Mouse (Mus musculus) neural tube, embryonic 11.5 days (tissue): ENCODE results near the gene Zfp143. TPM values are rescaled to one million over a fixed set of nuclear protein-coding genes. Genes with fewer than 3 reads are reported as not detected.

Experiments used
- ATAC-seq: fragments of 200-750 bp; cut with Nextera tagmentation; 2 replicates; pipeline ENCODE4 v1.8.0; 2017; ENCODE audit warnings: moderate number of reproducible peaks, mild to moderate bottlenecking, moderate TSS enrichment, moderate library complexity; ENCODE audit not compliant: insufficient read depth, low FRiP score, low TSS enrichment
- DNase-seq: peaks from one replicate; pipeline ENCODE4 v3.0.0-alpha.2; 2015; ENCODE audit warnings: low spot score
- H3K27ac ChIP-seq: fragments of 300-500 bp; sonication (generic); 2 replicates; pipeline ENCODE4 v1.5.1; 2014; ENCODE audit warnings: low read depth, mild to moderate bottlenecking, low read length
- H3K27me3 ChIP-seq: fragments of 300-500 bp; sonication (generic); 2 replicates; pipeline ENCODE4 v1.6.1; 2014; ENCODE audit warnings: mild to moderate bottlenecking, low read length, mixed read lengths; ENCODE audit not compliant: control insufficient read depth, insufficient read depth
- H3K36me3 ChIP-seq: fragments of 300-500 bp; sonication (generic); 2 replicates; pipeline ENCODE4 v1.6.1; 2014; ENCODE audit warnings: mild to moderate bottlenecking, low read length, moderate library complexity, mixed read lengths; ENCODE audit not compliant: control insufficient read depth, insufficient read depth
- H3K4me1 ChIP-seq: fragments of 300-500 bp; sonication (generic); 2 replicates; pipeline ENCODE4 v1.6.1; 2014; ENCODE audit warnings: low read length, mixed read lengths; ENCODE audit not compliant: control insufficient read depth, insufficient read depth
- H3K4me2 ChIP-seq: fragments of 300-500 bp; sonication (generic); 2 replicates; pipeline ENCODE4 v1.6.1; 2014; ENCODE audit warnings: low read depth, mild to moderate bottlenecking, moderate library complexity
- H3K4me3 ChIP-seq: fragments of 300-500 bp; sonication (generic); 2 replicates; pipeline ENCODE4 v1.5.1; 2014; ENCODE audit warnings: low read depth, low read length
- H3K9ac ChIP-seq: fragments of 300-500 bp; sonication (generic); 2 replicates; pipeline ENCODE4 v1.6.1; 2014; ENCODE audit warnings: mild to moderate bottlenecking, low read length
- H3K9me3 ChIP-seq: fragments of 300-500 bp; sonication (generic); 2 replicates; pipeline ENCODE4 v1.6.1; 2016; ENCODE audit warnings: low read length; ENCODE audit not compliant: control insufficient read depth
- WGBS: fragments of 180-500 bp; shearing (Covaris S2); extraction: QIAGEN DNeasy Blood & Tissue Kit; methylation state at CpG from one replicate; pipeline ENCODE4 v1.1.7; 2014; 5-methylcytosine and 5-hydroxymethylcytosine counted together
- polyA plus RNA-seq: library from polyadenylated mRNA; unstranded; fragments of >200 nt; fragmentation: Nextera tagmentation; extraction: Ambion mirVana; gene quantifications from 2 replicates; pipeline ENCODE4 v1.2.1, GENCODE M21; 2014

The Zfp143 gene
- polyA plus RNA-seq, 1 experiment from 2014 or later = 30.2 TPM

GRCm38 (mm10) chr7:110133988-110134387, 73.0 kb downstream of the Zfp143 start:
- ATAC-seq = no peak
- no peak for DNase-seq
- H3K4me2 ChIP-seq = no peak overlapping the region
- 93% methylated on average over 5 of the region's 5 CpGs for WGBS
- no peak overlapping the region for H3K27ac ChIP-seq
- H3K9ac ChIP-seq = no peak overlapping the region
- peaks cover 23% of the 10 kb centered on the region for H3K36me3 ChIP-seq
- H3K4me3 ChIP-seq = no peak overlapping the region
- no peaks in the 10 kb centered on the region for H3K4me1 ChIP-seq
- no peaks in the 10 kb centered on the region for H3K27me3 ChIP-seq
- no peaks in the 10 kb centered on the region for H3K9me3 ChIP-seq

GRCm38 (mm10) chr7:110138538-110138937, 77.5 kb downstream of the Zfp143 start:
- Histone ChIP-seq H3K9ac (no peak overlapping the region), H3K4me2 (no peak overlapping the region), H3K27me3 (no peaks in the 10 kb centered on the region), H3K27ac (no peak overlapping the region), H3K4me1 (no peaks in the 10 kb centered on the region), H3K4me3 (no peak overlapping the region), H3K9me3 (no peaks in the 10 kb centered on the region), H3K36me3 (peaks cover 24% of the 10 kb centered on the region)
- 88% methylated on average over 2 of the region's 2 CpGs for WGBS
- DNase-seq (no peak), ATAC-seq (no peak)

GRCm38 (mm10) chr7:110143863-110144262, 82.8 kb downstream of the Zfp143 start:
- Histone ChIP-seq H3K36me3 (peaks cover 7% of the 10 kb centered on the region), H3K4me2 (no peak overlapping the region), H3K4me3 (no peak overlapping the region), H3K27me3 (no peaks in the 10 kb centered on the region), H3K4me1 (no peaks in the 10 kb centered on the region), H3K9ac (no peak overlapping the region), H3K9me3 (no peaks in the 10 kb centered on the region), H3K27ac (no peak overlapping the region)
- ATAC-seq (no peak), DNase-seq (no peak)
- WGBS = 97% methylated on average over 1 of the region's 1 CpGs

Other genes with a start within 250 kb of the Zfp143 start
- gene Scube2, start 195.5 kb upstream of the Zfp143 start, polyA plus RNA-seq = 19.4 and 22.1 TPM in 2 replicates
- 56.7 TPM in 2 replicates for gene Dennd5a, start 100.7 kb upstream of the Zfp143 start, polyA plus RNA-seq
- 78.8 and 79.1 TPM in 2 replicates for gene Tmem41b, start 74.3 kb upstream of the Zfp143 start, polyA plus RNA-seq
- 30.7 and 36.3 TPM in 2 replicates for gene Ipo7, start 42.9 kb upstream of the Zfp143 start, polyA plus RNA-seq
- gene Wee1, start 60.8 kb downstream of the Zfp143 start, polyA plus RNA-seq = 30.6 and 31.6 TPM in 2 replicates
- 19.6 and 20.2 TPM in 2 replicates for gene Swap70, start 160.5 kb downstream of the Zfp143 start, polyA plus RNA-seq